Mouse (Mus musculus) testis, postnatal 10 days (tissue): ENCODE results near the gene Gm17359.

Source experiments
- DNase-seq: peaks from one replicate; pipeline ENCODE4 v3.0.0; 2021; ENCODE audit warnings: low spot score

Gene Gm17359

DNA sequence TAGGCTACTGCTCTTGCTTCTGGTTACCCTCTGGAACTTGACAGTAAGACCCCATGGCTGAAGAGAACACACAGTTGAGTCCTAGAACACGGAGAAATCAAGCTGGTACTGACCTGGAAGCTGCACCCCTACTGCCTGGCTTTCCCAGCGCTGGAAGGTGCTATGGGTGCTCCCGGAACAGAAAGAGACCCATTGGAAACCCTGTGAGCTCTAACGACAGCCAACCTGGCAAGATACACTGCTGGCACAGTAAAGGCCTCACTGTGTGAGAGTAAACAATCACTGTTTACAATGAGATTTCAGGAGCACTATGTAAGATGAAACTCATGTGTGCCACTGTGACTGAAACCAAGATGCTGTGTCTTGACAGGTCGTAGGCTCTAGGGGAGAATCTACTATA, 78.6 kb downstream of the Gm17359 start:
- no peak for DNase-seq

DNA sequence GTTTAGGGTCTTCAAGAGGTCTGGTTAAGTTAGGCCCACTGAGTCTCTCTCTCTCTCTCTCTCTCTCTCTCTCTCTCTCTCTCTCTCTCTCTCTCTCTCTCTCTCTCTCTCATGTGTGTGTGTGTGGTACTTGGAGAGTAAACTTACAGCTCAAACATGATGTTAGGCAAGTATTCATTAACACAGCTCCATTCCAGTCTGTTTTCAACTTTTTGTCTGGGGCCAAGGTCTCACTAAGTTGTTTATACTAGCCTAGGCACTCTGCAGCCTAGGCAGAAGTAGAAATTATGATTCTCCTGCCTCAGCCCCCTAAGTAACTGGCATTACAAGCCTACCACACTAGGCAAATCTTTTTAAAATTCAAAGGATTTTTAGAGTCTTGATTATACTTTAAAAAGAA, 79.5 kb downstream of the Gm17359 start:
- no peak for DNase-seq

DNA sequence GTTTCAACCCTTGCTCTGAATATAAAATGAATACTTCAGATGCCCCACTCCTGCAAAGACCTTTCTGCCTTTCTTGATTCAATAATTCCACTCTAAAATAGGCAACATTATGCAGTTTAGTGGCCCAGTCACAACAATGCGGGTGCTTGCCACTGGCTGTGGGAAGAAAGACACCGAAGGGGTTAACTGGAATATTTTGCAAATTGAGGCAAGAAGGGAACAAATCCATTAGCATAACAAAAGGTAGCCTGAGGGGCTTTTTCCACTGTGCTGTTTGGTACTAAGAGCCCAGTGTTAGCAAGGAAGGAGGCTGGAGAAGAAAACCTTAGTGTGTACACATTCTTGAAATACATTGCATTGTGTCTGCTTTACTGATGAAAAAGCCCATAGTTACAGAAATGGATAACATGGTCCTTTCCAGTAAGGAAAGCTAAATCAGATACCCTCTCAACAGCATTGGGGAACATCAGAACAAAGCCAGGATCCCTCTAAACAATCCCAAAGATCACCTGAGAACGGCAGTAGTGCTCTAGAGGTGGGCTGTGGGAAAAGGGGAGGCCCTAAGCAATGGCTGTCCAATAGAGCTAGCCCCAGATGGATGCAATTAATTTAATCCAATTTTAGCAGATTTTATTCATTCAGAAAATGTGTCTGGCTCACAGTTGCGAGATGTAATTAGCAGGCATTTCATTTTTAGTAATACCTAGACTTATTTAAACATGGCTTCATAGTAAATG, 80.7 kb downstream of the Gm17359 start:
- no peak for DNase-seq

DNA sequence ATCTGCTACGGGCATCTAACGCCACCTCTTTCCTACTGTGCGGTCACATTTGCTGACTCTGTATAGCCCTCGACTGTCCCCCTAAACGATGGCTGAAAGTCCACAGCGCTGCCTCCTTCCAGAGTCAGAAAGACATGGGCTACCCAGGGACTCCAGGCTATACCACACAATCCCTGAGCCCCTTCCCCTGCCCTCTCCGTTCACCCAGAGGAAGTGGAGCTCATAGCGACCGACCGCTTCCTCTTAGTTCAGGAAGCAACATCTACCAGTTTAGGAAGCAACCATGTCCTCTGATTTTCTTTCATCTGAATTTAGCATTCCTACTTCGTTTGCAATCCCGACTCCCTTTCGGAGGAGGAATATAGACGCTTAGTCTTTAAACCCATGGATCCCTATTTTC, 82.5 kb downstream of the Gm17359 start:
- DNase-seq = no peak

DNA sequence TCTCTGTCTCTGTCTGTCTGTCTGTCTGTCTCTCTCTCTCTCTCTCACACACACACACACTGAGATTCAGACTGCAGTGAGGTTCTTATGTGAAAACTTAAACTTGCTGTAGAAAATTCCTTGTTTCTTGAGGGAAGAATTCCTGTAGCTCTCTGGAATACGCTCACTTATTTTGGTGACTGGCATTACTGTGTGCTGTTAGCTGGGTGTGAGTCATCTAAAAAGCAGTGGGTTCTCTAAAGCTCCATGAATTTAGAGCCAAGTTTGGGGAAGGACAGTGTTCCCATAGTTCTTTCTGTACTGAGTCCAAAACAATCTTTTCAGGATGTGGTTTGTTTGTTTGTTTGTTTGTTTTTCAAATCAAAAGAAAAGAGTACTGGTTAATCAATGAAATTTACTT, 89.0 kb downstream of the Gm17359 start:
- DNase-seq = no peak

DNA sequence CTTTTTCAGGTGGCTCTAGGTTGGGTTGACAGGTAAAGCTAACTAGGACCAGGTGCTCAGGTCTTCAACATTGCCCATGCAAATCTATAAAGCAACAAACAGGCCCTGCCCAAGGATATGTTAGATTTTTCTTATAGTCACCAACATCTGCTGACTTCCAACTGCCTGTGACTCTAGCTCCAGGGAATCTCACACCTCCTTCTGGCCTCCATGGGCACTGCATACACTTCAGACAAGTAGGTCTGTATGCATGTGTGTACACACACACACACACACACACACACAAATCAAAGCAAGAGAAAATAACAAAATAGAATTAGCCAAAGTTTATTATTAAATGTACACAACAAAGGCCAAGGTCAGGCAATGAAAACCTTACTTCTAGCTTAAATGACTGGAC, 97.1 kb downstream of the Gm17359 start:
- no peak for DNase-seq

DNA sequence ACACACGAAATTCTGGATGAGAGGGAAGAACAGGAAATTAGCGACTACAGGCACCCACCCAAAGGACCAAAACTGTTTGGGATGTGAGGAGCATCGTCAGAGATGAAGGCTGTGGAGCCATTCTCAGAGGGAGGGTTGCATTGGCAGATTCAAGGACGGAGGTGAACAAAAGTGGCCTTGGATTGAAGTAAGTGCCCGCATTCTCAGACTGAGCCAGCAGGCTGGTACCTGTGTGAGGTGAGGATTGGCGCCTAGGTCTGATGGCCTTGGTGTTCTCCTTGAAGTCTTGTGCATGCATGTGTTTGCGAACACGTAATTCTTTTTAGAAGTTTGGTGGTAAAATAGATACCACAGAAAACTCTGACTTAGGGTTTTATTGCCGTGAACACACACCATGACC, 98.0 kb downstream of the Gm17359 start:
- no peak for DNase-seq

DNA sequence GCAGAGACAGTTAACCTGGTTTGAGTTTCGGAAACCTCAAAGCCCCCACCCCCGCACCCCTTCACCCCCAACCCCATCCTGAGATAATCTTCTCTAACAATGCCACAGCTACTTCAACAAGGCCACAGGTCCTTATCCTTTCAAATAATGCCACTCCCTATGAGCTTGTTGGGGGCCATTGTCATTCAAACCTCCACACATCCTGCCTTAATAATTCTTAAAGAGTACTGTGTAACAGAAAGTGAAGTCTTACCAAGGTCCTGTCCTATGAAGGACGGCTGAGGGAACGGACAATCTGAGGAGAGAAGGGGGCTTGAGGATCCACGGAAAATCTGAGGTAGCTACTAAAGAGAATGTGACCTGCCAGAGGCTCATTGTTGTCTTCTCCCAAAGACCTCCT, 98.5 kb downstream of the Gm17359 start:
- DNase-seq = no peak

DNA sequence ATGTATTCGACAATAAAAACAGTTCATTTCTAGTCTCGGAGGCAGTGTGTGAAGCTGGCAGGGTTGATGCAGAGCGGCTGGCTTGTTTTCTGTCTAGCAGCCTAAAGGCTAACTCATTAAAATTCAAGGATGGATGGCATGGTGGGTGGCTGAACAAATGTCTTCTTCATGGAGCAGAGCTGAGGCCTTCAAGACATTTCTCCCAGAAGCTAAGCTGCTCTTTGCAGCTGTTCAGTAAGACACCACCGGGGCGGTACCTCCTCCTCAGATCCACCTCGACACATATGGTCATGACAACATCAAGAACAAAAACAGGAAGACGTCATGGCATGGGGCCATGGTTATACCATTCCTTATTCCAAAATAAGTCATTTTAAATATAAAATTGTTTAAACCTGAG, 99.7 kb downstream of the Gm17359 start:
- no peak for DNase-seq

DNA sequence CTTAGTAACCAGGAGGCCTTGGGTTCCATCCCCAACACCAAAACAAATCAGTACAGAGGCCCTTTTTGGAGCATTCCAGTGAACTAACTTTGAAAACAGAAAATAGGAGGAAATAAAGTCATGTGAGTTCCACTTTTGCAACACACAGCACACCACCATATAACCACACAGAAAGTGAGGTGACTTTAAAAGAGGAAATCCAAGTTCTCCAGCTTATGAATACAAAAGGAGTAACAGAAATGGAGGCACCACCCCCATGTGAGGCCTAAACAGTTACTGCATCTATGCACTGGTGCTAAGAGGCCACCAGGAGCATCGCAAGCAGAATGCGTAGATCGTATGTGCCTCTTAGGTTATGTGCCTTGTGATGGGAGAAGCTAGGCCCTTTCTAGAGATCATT, 101.8 kb downstream of the Gm17359 start:
- no peak for DNase-seq

DNA sequence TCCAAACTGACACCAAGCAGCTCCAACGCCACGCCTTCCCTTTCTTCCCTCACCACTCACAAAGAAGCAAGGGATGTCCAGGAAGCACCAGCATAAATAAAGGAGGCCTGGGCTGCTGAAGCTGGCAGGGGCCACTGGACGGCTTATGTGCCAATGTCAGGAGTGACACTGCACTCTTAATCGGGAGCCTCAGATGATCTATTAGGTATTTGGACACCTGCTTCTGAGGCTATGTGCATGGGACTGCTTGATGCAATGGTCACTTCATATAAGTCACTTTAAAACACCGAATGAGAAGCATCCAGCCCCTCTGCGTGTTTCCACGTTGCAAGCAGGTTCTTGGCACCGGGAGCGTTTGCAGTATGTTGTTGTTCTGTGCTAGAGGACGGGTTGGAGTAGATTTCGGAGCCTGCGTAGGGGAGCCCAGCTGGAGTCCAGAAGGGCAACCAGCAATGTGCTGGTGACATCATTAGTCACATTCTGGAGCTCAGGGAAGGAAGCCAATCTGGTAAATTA, 104.6 kb downstream of the Gm17359 start:
- no peak for DNase-seq

DNA sequence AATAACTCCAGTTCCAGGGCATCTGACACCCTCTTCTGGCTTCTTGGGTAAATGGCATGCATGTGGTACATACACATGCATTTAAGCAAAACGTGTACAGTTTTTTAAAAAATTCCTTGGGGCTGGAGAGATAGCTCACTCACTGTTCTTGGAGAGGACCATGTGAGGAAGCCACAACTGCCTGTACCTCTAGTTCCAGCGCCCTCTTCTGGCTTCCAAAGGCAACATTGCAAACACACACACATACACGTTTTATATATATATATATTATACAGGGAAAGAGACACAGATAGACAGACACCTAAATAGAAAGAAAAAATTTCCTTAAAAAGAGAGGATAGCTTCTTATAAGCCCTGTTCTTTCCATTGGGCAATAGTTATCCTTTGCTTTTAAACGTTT, 107.4 kb downstream of the Gm17359 start:
- DNase-seq = peak; percentile 22

DNA sequence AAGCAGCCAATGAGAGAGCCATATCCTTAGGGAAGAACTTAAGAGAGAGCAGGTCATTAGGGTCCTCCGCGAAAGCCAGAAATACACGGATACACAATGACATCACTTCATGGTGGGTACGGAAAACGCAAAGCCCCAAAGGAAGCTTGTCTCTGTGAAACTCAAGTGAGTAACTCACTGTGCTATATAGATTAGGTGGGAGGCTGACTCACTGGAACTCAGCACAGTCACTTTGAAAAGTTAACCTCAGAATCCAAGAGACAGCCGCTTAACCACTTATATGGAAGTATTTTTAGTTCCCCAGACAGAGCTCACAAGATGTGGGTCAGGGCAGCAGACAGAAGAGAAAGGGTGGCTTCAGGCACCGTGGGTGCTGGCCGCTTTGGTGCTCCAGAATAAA, 108.6 kb downstream of the Gm17359 start:
- DNase-seq = no peak

DNA sequence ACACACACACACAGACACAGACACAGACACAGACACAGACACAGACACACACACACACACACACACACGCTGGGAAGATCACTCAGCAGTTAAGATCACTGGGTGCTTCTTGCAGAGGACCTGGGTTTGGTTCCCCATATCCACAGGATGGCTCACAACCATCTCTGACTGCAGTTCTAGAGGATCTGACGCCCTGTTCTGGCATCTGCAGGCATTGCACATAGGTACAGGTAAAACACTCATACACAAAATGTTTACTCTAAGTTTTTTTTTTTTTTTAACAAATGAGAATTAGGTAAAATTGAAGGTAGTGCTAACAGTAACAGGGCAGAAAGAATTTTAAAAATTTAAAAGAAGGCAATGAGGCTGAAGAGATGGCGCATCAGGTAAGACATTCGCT, 109.7 kb downstream of the Gm17359 start:
- DNase-seq = no peak

DNA sequence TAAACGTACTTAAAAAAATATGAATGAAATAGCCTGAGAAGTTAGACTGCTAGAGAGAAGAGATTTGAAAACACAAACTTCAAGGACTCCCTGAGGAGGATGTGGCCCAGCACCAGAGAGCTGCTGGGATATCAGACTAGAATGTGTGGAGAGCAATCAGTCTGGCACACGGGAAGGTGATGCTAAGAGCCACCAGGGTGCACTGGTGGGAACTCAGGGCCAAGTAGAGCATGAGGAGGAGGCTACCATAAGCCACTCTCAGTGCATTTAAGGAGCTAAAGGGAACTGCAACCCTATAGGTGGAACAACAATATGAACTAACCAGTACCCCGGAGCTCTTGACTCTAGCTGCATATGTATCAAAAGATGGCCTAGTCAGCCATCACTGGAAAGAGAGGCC, 110.2 kb downstream of the Gm17359 start:
- peak; percentile 32 for DNase-seq

DNA sequence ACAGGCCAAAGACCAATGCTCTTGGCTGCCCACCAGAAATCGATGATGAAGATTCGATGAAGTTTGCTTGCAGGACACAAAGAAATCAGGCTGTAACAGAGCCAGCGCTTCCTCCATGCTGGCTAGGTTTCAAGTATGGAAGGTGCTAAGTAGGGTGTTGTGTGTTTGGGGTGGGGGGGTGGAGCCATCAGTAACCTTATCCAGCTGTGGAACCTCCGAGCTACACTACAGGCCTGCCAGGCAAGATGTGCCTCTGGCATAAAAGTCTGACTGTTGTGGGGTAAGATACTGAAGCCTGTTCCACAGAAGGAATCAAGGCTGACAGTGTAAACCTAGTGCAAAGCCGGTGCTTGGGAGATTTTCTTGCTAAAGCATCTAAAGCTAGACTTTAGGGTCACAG, 112.0 kb downstream of the Gm17359 start:
- peak; percentile 27 for DNase-seq

DNA sequence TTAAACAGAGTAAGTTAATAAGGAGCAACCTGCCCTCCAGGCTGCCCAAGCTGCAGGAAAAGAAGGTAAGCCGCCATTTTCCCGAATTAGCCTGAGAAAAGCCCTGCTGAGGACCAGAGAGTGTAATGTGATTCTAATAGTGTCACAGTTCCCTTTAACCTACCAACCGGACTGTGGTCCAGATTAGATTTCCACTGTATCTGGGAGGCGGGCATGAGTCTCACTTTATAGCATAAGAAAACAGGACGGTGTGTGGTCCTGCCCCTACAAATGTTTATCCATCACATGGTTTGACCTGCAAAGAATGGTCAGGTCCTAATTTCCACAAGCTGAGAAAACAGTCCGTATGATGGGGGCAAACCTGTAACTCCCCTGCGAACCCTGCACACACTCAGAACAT, 112.9 kb downstream of the Gm17359 start:
- peak; percentile 11 for DNase-seq

DNA sequence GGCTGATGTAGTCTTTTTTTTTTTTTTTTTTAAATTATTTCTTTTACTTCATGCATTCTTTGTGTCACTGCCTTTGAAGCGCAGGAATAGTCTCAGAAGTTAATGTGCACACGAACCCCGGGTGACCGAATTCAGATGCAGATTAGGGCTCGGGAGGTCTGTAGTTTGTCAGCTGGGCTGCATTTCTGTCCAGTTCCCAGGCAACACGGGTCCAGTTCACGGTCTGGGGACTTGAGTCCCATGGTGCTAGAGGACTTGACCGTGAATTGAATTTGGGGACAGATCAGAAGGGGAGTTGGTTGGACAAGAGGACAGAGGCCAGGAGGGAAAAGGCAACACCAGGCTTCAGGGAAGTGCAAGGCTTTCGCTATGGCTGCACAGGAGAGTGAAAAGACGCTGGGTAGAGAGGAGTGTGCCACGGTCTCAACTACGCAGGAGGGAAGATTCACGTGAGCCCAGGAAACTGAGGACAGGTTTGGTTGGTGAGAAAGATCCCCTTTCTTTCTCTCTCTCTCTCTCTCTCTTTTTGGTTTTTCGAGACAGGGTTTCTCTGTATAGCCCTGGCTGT, 116.3 kb downstream of the Gm17359 start:
- DNase-seq = peak; percentile 24

DNA sequence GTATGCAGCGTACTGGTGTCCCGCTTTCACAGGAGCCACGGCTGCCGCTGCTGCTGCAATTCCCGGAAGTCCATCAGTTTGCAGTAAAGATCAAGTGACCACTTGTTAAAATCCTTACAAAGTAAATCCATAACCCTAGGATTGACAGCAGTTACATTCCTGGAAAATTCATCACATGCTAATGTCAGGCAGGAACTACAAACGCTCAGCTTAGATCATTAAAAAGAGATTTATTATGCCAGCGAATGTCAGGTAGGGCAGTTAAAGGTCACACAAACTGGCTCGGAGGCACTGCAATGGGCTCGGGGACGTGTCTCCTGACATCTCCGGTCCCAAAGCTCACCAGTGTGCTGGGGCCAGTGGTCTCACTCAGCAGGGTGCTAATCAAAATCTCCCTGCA, 119.3 kb downstream of the Gm17359 start:
- DNase-seq = peak; percentile 22

DNA sequence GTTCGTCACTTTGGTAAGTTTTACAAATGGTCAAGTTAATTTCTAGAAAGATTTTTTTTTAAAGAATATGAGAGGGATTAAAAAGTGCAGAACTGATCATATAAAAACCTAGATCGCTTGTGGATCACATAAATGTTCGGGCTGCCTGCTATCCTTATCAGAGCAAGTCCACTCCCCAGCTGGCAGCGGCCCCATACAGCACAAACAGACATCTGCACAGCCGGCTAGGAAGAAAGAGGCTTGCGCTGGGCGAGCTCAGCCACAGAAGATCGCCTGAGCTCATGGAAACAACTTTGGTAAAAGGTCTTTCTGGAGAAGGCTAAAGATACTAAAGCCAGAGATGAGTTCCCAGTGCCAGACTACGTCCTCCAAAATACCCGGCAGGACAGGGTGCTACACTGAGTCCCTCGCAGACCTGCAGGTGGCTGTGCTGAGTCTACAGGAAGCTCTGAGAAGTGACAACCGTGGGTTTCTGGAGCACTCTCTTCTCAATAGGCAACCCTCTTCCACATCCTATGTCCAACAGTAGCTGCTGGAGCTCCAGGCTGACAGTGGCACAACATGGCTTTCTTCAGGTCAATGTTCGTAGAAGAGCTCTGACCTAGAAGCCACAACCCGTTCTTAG, 122.3 kb downstream of the Gm17359 start:
- DNase-seq = peak; percentile 39

DNA sequence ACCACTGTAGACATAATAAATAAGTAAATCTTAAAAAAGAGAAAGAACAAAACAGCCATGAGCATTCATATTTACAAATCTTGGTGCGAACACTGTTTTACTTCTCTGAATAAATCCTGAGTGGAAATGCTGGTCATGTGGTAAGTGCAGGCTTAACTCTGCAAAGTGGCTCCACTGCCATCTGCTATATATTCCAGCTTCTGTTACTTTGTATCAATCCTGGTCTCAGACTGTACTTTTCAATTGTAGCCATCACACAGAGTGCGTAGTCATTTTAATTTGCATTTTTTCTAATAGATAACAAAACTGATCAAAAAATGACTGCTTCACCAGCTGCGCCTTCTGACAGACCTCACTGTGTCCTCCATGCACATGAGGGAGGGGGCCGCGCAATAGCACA, 133.0 kb downstream of the Gm17359 start:
- DNase-seq = peak; percentile 33

DNA sequence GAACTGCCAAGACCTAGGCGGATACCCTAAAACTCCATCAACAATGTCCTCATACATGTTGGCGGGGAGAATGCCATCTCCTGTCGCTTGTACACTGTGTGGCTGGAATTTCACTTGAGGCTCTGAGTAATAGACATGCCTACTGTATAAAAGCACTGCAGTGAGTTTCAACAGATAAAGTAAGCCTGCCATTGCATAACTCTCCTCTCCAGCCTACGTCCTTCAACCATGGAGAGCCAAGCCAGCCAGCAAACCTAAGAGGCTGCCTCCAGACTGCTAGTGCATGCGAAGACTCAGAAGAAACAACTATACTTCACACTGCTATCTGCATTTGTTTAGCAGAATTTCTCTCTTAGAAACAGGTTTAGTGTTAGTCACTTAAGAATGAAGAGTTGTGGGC, 135.9 kb downstream of the Gm17359 start:
- no peak for DNase-seq

DNA sequence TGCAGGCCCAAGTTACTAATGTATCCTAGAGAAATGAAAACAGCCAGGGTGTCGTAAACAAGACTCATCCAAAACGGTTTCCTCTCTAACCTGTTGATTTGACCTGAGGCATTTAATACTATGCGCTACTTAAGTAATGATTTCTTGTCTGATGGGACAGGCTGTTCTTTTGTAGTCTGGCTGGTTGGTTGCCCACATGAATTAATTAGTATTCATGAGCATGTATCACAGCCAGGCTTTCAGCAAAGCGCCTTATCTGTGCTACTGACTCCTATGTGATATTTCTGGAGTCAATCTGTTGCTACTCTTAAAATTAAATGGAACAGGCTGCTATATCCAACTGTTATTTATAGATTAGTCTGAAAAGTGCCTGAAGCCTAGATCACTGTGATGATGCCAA, 138.4 kb downstream of the Gm17359 start:
- DNase-seq = no peak

DNA sequence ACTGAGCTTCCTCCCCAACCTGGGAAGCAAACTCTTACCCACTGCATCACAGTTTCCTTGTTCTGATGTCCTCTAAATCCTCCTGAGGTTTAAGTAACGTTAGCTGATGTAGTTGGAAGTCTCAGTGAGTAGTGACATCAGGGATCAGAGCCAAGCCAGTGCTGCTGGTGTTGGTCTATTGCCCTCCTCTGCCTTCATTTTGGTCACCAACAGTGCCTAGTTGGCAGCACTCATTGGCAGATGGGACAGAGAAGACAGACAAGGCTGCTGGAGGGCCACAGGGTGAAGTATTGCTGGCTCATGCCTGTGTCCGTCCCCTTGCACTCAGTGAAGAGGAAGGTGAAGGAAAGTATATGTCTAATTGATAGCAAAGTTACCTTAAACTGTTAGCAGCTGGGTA, 139.5 kb downstream of the Gm17359 start:
- no peak for DNase-seq
